ENCODE assay signal across 8 mouse cellular contexts in the genomic region with DNA sequence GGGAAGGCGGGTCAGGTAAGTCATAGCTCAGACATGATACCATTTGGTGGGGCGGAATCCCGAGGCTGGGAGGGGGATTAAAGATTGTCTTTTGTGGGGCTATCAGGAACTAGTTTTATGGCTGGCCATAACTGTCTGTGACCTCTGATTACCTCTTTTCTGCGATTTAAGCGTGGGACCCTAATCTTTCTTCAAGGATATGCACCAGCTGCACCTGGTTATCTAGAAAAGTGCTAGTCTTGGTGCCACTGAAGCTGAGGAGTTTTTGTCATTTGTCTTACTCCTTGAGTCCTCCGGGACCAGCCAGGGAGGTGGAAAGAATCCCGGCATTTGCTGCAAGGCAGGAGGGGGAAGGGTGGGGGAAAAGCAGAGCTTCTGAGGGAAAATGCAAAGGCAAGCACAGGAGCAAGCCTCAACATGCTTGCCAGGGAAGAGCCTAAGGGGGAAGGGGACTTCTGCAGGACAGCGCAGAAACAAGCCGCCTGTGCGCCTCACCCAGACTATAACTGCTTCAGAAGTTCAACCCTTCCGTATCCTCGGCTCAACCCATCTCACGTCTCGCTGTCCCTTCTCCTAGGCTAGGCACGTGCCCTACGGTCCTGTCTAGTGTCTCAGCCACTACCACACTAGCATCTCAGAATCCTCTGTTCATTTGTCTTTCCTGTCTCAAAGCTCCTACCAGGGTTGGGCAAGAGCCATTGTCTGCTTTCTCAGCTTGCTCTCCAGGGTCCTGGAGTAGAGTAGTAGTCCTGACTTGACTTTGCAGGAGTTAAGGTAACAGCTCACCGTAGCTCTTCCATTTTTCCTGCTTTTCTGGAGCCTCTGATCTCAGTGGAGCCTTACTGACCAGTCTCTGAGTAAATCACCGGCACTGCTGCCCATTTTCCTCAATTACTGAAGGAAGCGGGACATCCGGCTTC. TPM values are rescaled to one million over a fixed set of nuclear protein-coding genes. Genes with fewer than 3 reads are reported as not detected.
DNase-seq lines count a peak whose midpoint lies in the region; ATAC-seq lines count a peak whose summit lies in the region.

No protein-coding gene starts in this region.

- ATAC-seq in forebrain, embryonic 11.5 days (replicated peaks; ENCODE audit: low FRiP score) = no peak
- ATAC-seq in heart, embryonic 12.5 days (ENCODE audit: insufficient number of reproducible peaks, low FRiP score) = no peak
- ATAC-seq in liver, embryonic 16.5 days (ENCODE audit: low read depth) = no peak

- H3K4me1 ChIP-seq in forebrain, embryonic 10.5 days = peaks cover 13% of the 10 kb centered on the region
- no peaks in the 10 kb centered on the region for H3K4me1 ChIP-seq in forebrain, embryonic 11.5 days (replicated peaks; ENCODE audit: control insufficient read depth, insufficient read depth, low read length)
- H3K4me1 ChIP-seq in heart, embryonic 12.5 days (replicated peaks) = peaks cover 5% of the 10 kb centered on the region; the same call in 1 of the 2 replicates
- H3K4me1 ChIP-seq in liver, embryonic 16.5 days (ENCODE audit: control insufficient read depth, low read depth, low read length) = no peaks in the 10 kb centered on the region

- no peaks in the 10 kb centered on the region for H3K9me3 ChIP-seq in forebrain, embryonic 10.5 days
- H3K9me3 ChIP-seq in forebrain, embryonic 11.5 days (ENCODE audit: control insufficient read depth, low read length) = no peaks in the 10 kb centered on the region
- no peaks in the 10 kb centered on the region for H3K9me3 ChIP-seq in heart, embryonic 12.5 days (replicated peaks)
- H3K9me3 ChIP-seq in liver, embryonic 16.5 days (replicated peaks; ENCODE audit: control insufficient read depth, low read length) = no peaks in the 10 kb centered on the region

- WGBS in forebrain, embryonic 10.5 days = 45% methylated on average over 20 of the region's 20 CpGs
- 45% methylated on average over 20 of the region's 20 CpGs for WGBS in forebrain, embryonic 11.5 days
- 25% methylated on average over 20 of the region's 20 CpGs for WGBS in heart, embryonic 12.5 days
- WGBS in liver, embryonic 16.5 days (ENCODE audit: insufficient replicate concordance) = 27% methylated on average over 20 of the region's 20 CpGs

- no peak for DNase-seq in forebrain, embryonic 10.5 days (ENCODE audit: extremely low spot score, low spot score)
- DNase-seq in forebrain, embryonic 11.5 days (ENCODE audit: low spot score) = no peak
- peak; percentile 20 for DNase-seq in NIH3T3 (ENCODE audit: low read depth)
- no peak for DNase-seq in left cerebral cortex, adult 11 months (ENCODE audit: low spot score)
- DNase-seq in urinary bladder, postnatal 25 days (ENCODE audit: low spot score) = no peak
- no peak for DNase-seq in frontal cortex, postnatal 36 days (ENCODE audit: low spot score in 2 of 2)

- peak overlapping the region; percentile 8; the same call in 1 of the 2 replicates for H3K27ac ChIP-seq in forebrain, embryonic 10.5 days
- H3K27ac ChIP-seq in forebrain, embryonic 11.5 days (ENCODE audit: low read depth, low read length) = no peak overlapping the region
- H3K27ac ChIP-seq in heart, embryonic 12.5 days (ENCODE audit: poor library complexity, severe bottlenecking) = no peak overlapping the region
- no peak overlapping the region for H3K27ac ChIP-seq in liver, embryonic 16.5 days (ENCODE audit: low read length)

- H3K4me3 ChIP-seq in forebrain, embryonic 10.5 days = peak overlapping the region; percentile 14; the same call in 1 of the 2 replicates
- no peak overlapping the region for H3K4me3 ChIP-seq in forebrain, embryonic 11.5 days (ENCODE audit: low read depth, low read length)
- 0 out of 2 replicates have a peak overlapping the region, but pooled peaks have one; percentile 1 for H3K4me3 ChIP-seq in heart, embryonic 12.5 days
- H3K4me3 ChIP-seq in liver, embryonic 16.5 days (ENCODE audit: low read depth, low read length) = no peak overlapping the region

- H3K9ac ChIP-seq in forebrain, embryonic 11.5 days (ENCODE audit: low read length) = no peak overlapping the region
- no peak overlapping the region for H3K9ac ChIP-seq in heart, embryonic 12.5 days
- H3K9ac ChIP-seq in liver, embryonic 16.5 days (ENCODE audit: low read depth, low read length) = no peak overlapping the region

- H3K27me3 ChIP-seq in forebrain, embryonic 10.5 days (ENCODE audit: poor library complexity, severe bottlenecking) = peaks cover 8% of the 10 kb centered on the region; the same call in 1 of the 2 replicates
- H3K27me3 ChIP-seq in forebrain, embryonic 11.5 days (ENCODE audit: control insufficient read depth, insufficient read depth, low read length) = no peaks in the 10 kb centered on the region
- 0 out of 2 replicates have a peak, but pooled peaks cover 3% of the 10 kb centered on the region for H3K27me3 ChIP-seq in heart, embryonic 12.5 days (replicated peaks)
- peaks cover 12% of the 10 kb centered on the region for H3K27me3 ChIP-seq in liver, embryonic 16.5 days (ENCODE audit: control insufficient read depth, insufficient read depth, low read depth, low read length)

- no peaks in the 10 kb centered on the region for H3K36me3 ChIP-seq in forebrain, embryonic 10.5 days (replicated peaks)
- no peaks in the 10 kb centered on the region for H3K36me3 ChIP-seq in forebrain, embryonic 11.5 days (ENCODE audit: control insufficient read depth, insufficient read depth, low read length)
- no peaks in the 10 kb centered on the region for H3K36me3 ChIP-seq in heart, embryonic 12.5 days
- no peaks in the 10 kb centered on the region for H3K36me3 ChIP-seq in liver, embryonic 16.5 days (ENCODE audit: control insufficient read depth, insufficient read depth)

- no peak overlapping the region for H3K4me2 ChIP-seq in forebrain, embryonic 11.5 days (ENCODE audit: low read depth, low read length, severe bottlenecking)
- H3K4me2 ChIP-seq in heart, embryonic 12.5 days = peak overlapping the region; percentile 48
- peak overlapping the region; percentile 5; the same call in 1 of the 2 replicates for H3K4me2 ChIP-seq in liver, embryonic 16.5 days (ENCODE audit: low read depth, low read length)

RNA-seq across cellular contexts. Expression of a gene that starts 40.6 kb away (rescaled TPM):
- polyA plus RNA-seq in forebrain, embryonic 10.5 days (2016; fragmentation: Nextera tagmentation; extraction: Ambion mirVana) = 1.8 and 2.2 TPM in 2 replicates
- 3.4 TPM in 2 replicates for polyA plus RNA-seq in forebrain, embryonic 11.5 days (2014; fragmentation: Nextera tagmentation; extraction: Ambion mirVana)
- polyA plus RNA-seq in heart, embryonic 12.5 days (2016; fragmentation: Nextera tagmentation; extraction: Ambion mirVana) = 1.8 and 2.1 TPM in 2 replicates
- 0.81 and 1.4 TPM in 2 replicates for polyA plus RNA-seq in liver, embryonic 16.5 days (2015; fragmentation: Nextera tagmentation; extraction: Ambion mirVana)

RNA-seq across cellular contexts. Expression of a gene that starts 57.6 kb away (rescaled TPM):
- 422 and 434 TPM in 2 replicates for polyA plus RNA-seq in forebrain, embryonic 10.5 days (2016; fragmentation: Nextera tagmentation; extraction: Ambion mirVana)
- polyA plus RNA-seq in forebrain, embryonic 11.5 days (2014; fragmentation: Nextera tagmentation; extraction: Ambion mirVana) = 411 and 432 TPM in 2 replicates
- polyA plus RNA-seq in heart, embryonic 12.5 days (2016; fragmentation: Nextera tagmentation; extraction: Ambion mirVana) = 240 and 247 TPM in 2 replicates
- polyA plus RNA-seq in liver, embryonic 16.5 days (2015; fragmentation: Nextera tagmentation; extraction: Ambion mirVana) = 103 and 111 TPM in 2 replicates

Comparison
In these comparisons a context has a peak if more than half of its experiments do, and no peak if none do; other contexts are left out.
1. H3K4me3 ChIP-seq: peak in forebrain, embryonic 10.5 days (single experiment) and heart, embryonic 12.5 days (single experiment); none in forebrain, embryonic 11.5 days (single experiment) and liver, embryonic 16.5 days (single experiment).